Mouse (Mus musculus) cerebellum, adult 2 months (tissue): Measurements from ENCODE around the gene Prkd1. TPM values are rescaled to one million over a fixed set of nuclear protein-coding genes. Genes with fewer than 3 reads are reported as not detected.

Experiments used
- DNase-seq, 2 experiments: peaks; one replicate each; pipeline ENCODE4 v3.0.0; 2021
- H3K27ac ChIP-seq: fragments of 200-500 bp; 2 replicates; pipeline ENCODE4 v1.5.1; 2012; ENCODE audit warnings: low read length, control low read depth, inconsistent platforms; ENCODE audit not compliant: insufficient read depth
- H3K27me3 ChIP-seq: fragments of 200-500 bp; 2 replicates; pipeline ENCODE4 v1.6.1; 2012; ENCODE audit warnings: inconsistent platforms, mild to moderate bottlenecking, low read length, moderate library complexity; ENCODE audit not compliant: control insufficient read depth, insufficient read depth
- H3K4me1 ChIP-seq: fragments of 200-500 bp; 2 replicates; pipeline ENCODE4 v1.6.1; 2011; ENCODE audit warnings: low read length; ENCODE audit not compliant: control insufficient read depth, insufficient read depth
- H3K4me3 ChIP-seq: fragments of 200-500 bp; replicated peaks from 2 replicates; pipeline ENCODE3; 2011; ENCODE audit warnings: mild to moderate bottlenecking, low read depth, low read length, control low read depth; ENCODE audit not compliant: insufficient read depth
- CTCF ChIP-seq: fragments of 200-500 bp; IDR thresholded peaks from 2 replicates; pipeline ENCODE4 v1.5.1; 2011; ENCODE audit warnings: low read depth, mild to moderate bottlenecking, control low read depth, low read length, moderate library complexity, borderline replicate concordance; ENCODE audit not compliant: insufficient read depth
- POLR2A ChIP-seq: fragments of 200-500 bp; IDR thresholded peaks from 2 replicates; pipeline ENCODE4 v1.6.1; 2011; ENCODE audit warnings: low read length, control low read depth, borderline replicate concordance; ENCODE audit not compliant: insufficient read depth
- WGBS: fragments of 180-500 bp; shearing (Covaris S2); methylation state at CpG from one replicate; pipeline ENCODE4 v1.1.7; 2018; 5-methylcytosine and 5-hydroxymethylcytosine counted together
- polyA plus RNA-seq: library from polyadenylated mRNA; depleted of rRNA; stranded (reverse); fragments of >200 nt; gene quantifications from 2 replicates; pipeline ENCODE4 v1.2.3, GENCODE M21; 2012

The Prkd1 gene
- polyA plus RNA-seq, 1 experiment: 5.4 TPM

DNA sequence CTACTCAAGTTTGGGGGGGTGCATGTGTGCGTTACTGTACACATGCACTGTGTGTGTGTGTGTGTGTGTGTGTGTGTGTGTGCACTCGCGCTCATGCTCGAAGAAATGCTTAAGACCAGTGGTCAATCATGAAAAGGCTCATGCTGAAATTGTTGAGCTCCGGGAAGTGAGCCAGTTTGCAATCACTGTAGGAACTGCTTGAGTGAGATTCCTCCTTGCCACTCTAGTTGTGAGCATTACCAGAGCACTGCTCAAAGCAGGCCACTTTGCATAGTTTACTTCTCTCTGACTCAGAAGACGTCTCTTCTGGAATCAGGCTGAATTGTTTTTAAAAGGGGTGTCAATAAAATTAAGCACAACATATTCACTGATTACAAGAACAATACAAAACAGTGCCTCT lies 54.4 kb downstream of the Prkd1 start:
- no peak overlapping the region for H3K27ac ChIP-seq
- H3K4me3 ChIP-seq: no peak overlapping the region
- H3K27me3 ChIP-seq: no peaks in the 10 kb centered on the region
- WGBS: 42% methylated on average over 6 of the region's 6 CpGs
- no peak for DNase-seq
- H3K4me1 ChIP-seq: no peaks in the 10 kb centered on the region
- no peak for TF ChIP-seq CTCF

DNA sequence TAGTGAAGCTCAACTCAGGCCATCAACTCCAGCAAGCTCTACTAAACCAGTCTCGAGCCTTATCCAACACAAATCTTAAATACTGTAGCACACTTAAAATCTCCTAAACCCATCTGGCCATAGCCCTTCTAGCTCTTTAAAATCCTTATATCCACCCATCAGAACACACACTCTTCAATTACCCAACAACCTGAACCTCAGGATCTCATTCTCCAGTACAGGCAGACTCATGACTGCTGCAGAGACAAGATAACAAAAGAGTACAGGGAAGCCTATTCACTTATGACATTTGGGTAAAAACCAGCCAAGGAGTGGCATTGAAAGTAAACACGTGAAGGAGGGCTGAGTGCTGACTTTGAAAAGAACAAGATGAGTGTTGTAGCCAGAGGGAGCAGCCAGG lies 55.4 kb downstream of the Prkd1 start:
- Histone ChIP-seq H3K4me1 (no peaks in the 10 kb centered on the region), H3K27me3 (no peaks in the 10 kb centered on the region), H3K4me3 (no peak overlapping the region), H3K27ac (no peak overlapping the region)
- no peak for DNase-seq
- 66% methylated on average over 2 of the region's 2 CpGs for WGBS
- TF ChIP-seq CTCF: no peak
- TF ChIP-seq POLR2A: no peak

- no peak overlapping the region for H3K27ac ChIP-seq
- no peaks in the 10 kb centered on the region for H3K27me3 ChIP-seq
- H3K4me3 ChIP-seq: no peak overlapping the region
- TF ChIP-seq CTCF (no peak), POLR2A (no peak)
- H3K4me1 ChIP-seq: no peaks in the 10 kb centered on the region
- no peak for DNase-seq
- WGBS: 86% methylated on average over 6 of the region's 6 CpGs
Measured at GRCm38 (mm10) chr12:50588137-50588761, 60.6 kb downstream of the Prkd1 start.

GRCm38 (mm10) chr12:50565198-50565597 lies 83.7 kb downstream of the Prkd1 start:
- no peak overlapping the region for H3K27ac ChIP-seq
- WGBS: 67% methylated on average over 1 of the region's 1 CpGs
- DNase-seq: no peak
- H3K4me1 ChIP-seq: no peaks in the 10 kb centered on the region
- no peak overlapping the region for H3K4me3 ChIP-seq
- TF ChIP-seq POLR2A (no peak), CTCF (no peak)
- no peaks in the 10 kb centered on the region for H3K27me3 ChIP-seq

- no peak overlapping the region for H3K27ac ChIP-seq
- H3K4me3 ChIP-seq: no peak overlapping the region
- WGBS: 69% methylated on average over 1 of the region's 1 CpGs
- no peaks in the 10 kb centered on the region for H3K27me3 ChIP-seq
- no peaks in the 10 kb centered on the region for H3K4me1 ChIP-seq
- DNase-seq: no peak
- TF ChIP-seq CTCF: no peak
- no peak for TF ChIP-seq POLR2A
Measured at GRCm38 (mm10) chr12:50560536-50560935, 88.4 kb downstream of the Prkd1 start.

GRCm38 (mm10) chr12:50558231-50558630 lies 90.7 kb downstream of the Prkd1 start:
- DNase-seq: no peak
- no peaks in the 10 kb centered on the region for H3K27me3 ChIP-seq
- no peak for TF ChIP-seq CTCF
- TF ChIP-seq POLR2A: no peak
- no peak overlapping the region for H3K4me3 ChIP-seq
- 71% methylated on average over 4 of the region's 4 CpGs for WGBS
- no peak overlapping the region for H3K27ac ChIP-seq
- H3K4me1 ChIP-seq: no peaks in the 10 kb centered on the region

- H3K27ac ChIP-seq: no peak overlapping the region
- H3K4me3 ChIP-seq: no peak overlapping the region
- WGBS: 64% methylated on average over 3 of the region's 3 CpGs
- no peak for DNase-seq
- H3K27me3 ChIP-seq: no peaks in the 10 kb centered on the region
- TF ChIP-seq POLR2A (no peak), CTCF (no peak)
- peaks cover 5% of the 10 kb centered on the region; the same call in 1 of the 2 replicates for H3K4me1 ChIP-seq
Measured at GRCm38 (mm10) chr12:50554214-50554613, 94.7 kb downstream of the Prkd1 start.

- DNase-seq: peak; percentile 67 to 69
- H3K27ac ChIP-seq: no peak overlapping the region
- WGBS: 3% methylated on average over 8 of the region's 8 CpGs
- peaks cover 5% of the 10 kb centered on the region; the same call in 1 of the 2 replicates for H3K4me1 ChIP-seq
- H3K4me3 ChIP-seq: no peak overlapping the region
- H3K27me3 ChIP-seq: no peaks in the 10 kb centered on the region
- TF ChIP-seq POLR2A: no peak
- no peak for TF ChIP-seq CTCF
Measured at GRCm38 (mm10) chr12:50549860-50550555, 98.9 kb downstream of the Prkd1 start.
